Mouse (Mus musculus) megakaryocyte, embryonic 14.5 days (primary cell): ENCODE measurements around the gene Pcnx4. TPM values are rescaled to one million over a fixed set of nuclear protein-coding genes. Genes with fewer than 3 reads are reported as not detected.

Source experiments
- H3K27me3 ChIP-seq: replicated peaks from 2 replicates; pipeline ENCODE3; 2012; ENCODE audit warnings: inconsistent platforms
- H3K36me3 ChIP-seq: replicated peaks from 2 replicates; pipeline ENCODE3; 2012; ENCODE audit warnings: low read length, inconsistent platforms, mixed read lengths
- H3K4me1 ChIP-seq: 2 replicates; pipeline ENCODE4 v1.6.1; 2012; ENCODE audit warnings: inconsistent platforms
- H3K4me3 ChIP-seq: replicated peaks from 2 replicates; pipeline ENCODE3; 2012; ENCODE audit warnings: moderate library complexity, mild to moderate bottlenecking, inconsistent platforms
- H3K9me3 ChIP-seq: 2 replicates; pipeline ENCODE4 v1.6.1; 2012; ENCODE audit warnings: inconsistent platforms
- FLI1 ChIP-seq: IDR thresholded peaks from 2 replicates; pipeline ENCODE4 v1.6.1; 2012; ENCODE audit warnings: low read length, inconsistent platforms, mixed read lengths
- GATA1 ChIP-seq: IDR thresholded peaks from 3 replicates; pipeline ENCODE4 v1.6.1; 2012; ENCODE audit warnings: mixed read lengths, low read length, inconsistent platforms, borderline replicate concordance
- polyA plus RNA-seq: library from polyadenylated mRNA; stranded (reverse); fragments of >175 nt; gene quantifications from 2 replicates; pipeline ENCODE4 v1.2.3, GENCODE M21; 2012; ENCODE audit warnings: low replicate concordance; ENCODE audit not compliant: insufficient read depth

The Pcnx4 gene
- 0.63 and 1.5 TPM in 2 replicates for polyA plus RNA-seq

DNA sequence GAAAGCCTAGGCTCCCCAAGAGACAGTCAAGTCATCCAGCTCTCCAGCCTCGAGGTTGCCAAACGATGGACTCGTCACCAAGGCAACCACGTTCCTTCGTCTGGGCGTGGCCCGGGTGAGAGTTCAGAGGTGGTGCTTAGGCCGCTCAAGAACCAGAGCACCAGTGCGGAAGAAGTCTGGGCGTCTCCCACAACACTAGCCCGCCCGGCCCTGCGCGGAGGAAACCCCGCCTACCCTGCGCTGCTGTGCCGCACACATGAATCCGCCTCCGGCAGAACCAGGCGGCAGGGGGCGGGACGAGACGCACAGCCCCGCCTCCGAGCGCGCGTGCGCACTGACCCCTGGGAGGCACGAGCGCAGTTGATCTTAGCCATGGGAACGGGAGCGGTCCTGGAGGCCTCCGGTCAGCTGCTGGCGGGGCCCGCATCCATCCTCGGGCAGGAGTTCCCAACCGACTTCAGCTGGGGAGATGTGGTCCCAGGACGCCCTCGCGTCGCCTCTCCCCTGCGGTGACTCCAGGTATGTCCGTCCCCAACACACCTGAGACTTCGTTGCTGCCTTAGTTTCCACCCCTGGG lies at the start of gene Pcnx4:
TSS of gene Pcnx4 (plus strand) at position 363 of the 577 bp plus-strand sequence.
- no peaks in the 10 kb centered on the region for H3K9me3 ChIP-seq
- H3K4me1 ChIP-seq = peaks cover 38% of the 10 kb centered on the region
- TF ChIP-seq GATA1 (no peak), FLI1 (no peak)
- H3K27me3 ChIP-seq = no peaks in the 10 kb centered on the region
- H3K36me3 ChIP-seq = peaks cover 20% of the 10 kb centered on the region
- H3K4me3 ChIP-seq = peak within 1 kb of the TSS; percentile 97

DNA sequence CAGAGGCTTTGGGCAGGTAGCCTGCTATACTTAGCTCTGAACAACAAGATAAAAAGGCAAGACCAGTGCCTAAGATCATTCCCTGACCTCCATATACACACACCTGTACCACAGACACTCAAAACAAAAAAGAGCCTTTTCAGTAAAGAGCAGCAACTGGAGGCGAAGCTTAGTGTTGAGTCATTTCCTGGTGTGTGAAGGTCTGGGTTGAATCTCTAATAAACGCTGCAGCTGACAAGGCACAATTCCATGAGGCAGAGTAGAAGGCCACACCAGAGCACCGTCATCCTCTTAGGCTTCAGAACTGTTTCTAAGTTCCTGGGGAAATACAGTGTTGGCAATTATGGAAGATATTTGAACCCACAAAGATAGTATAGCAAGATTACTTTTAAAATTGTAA lies 48.7 kb upstream of the Pcnx4 start:
- TF ChIP-seq FLI1 (no peak), GATA1 (no peak)
- no peaks in the 10 kb centered on the region for H3K9me3 ChIP-seq
- H3K4me3 ChIP-seq = peak overlapping the region; percentile 74
- H3K27me3 ChIP-seq = no peaks in the 10 kb centered on the region
- peaks cover 60% of the 10 kb centered on the region for H3K4me1 ChIP-seq
- H3K36me3 ChIP-seq = no peaks in the 10 kb centered on the region

DNA sequence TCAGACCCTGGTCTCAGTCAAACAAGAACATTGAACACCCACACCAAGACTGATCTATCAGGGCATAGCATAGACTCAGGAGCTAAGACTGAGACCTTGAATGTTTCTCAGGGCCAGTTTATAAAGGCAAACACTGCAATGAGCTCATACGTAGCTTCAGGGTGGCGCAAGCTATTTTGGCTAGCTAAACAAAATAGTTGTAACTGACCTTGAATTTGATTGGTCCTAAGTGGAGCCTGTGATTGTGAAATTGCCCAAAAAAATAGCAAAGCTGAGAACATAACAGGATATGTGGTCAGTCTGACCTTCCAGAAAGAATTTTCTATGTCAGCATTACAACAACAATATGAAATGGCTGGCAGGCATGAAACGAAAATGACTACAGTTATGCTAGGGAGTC lies 46.2 kb upstream of the Pcnx4 start:
- Histone ChIP-seq H3K9me3 (no peaks in the 10 kb centered on the region), H3K4me3 (no peak overlapping the region), H3K27me3 (no peaks in the 10 kb centered on the region), H3K4me1 (peaks cover 72% of the 10 kb centered on the region), H3K36me3 (no peaks in the 10 kb centered on the region)
- no peak for TF ChIP-seq FLI1
- no peak for TF ChIP-seq GATA1

DNA sequence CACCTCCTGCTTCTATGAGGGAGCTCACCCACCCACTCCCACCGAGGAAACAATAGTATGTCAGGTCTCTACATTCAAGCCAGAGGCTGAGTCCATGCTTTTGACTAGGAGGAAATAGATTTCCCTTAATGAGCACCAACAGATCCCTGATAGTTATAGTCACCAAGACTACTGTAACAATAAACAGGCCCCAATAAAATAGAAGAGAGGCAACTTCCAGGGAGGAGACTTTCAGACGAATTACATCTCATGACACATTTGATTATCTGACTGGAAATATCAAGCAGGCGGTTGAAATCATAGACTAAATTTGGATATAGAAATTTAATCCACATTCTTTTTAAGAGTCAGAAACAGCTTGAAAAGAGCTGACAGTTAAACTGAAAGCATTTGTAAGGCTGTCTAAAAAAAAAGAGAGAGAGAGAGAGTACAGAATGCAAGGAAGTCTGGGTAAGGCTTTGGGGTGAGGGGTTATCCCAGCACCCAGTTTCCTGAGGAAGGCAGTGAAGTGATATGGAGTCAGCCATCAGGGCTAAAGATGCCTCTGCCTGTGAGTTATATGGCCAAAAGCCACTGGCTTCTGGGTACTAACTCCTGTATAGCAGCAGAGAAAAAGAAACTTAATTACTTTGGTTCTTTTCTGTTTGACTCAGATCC lies 45.0 kb upstream of the Pcnx4 start:
- H3K9me3 ChIP-seq = no peaks in the 10 kb centered on the region
- no peaks in the 10 kb centered on the region for H3K36me3 ChIP-seq
- no peak for TF ChIP-seq FLI1
- no peak for TF ChIP-seq GATA1

DNA sequence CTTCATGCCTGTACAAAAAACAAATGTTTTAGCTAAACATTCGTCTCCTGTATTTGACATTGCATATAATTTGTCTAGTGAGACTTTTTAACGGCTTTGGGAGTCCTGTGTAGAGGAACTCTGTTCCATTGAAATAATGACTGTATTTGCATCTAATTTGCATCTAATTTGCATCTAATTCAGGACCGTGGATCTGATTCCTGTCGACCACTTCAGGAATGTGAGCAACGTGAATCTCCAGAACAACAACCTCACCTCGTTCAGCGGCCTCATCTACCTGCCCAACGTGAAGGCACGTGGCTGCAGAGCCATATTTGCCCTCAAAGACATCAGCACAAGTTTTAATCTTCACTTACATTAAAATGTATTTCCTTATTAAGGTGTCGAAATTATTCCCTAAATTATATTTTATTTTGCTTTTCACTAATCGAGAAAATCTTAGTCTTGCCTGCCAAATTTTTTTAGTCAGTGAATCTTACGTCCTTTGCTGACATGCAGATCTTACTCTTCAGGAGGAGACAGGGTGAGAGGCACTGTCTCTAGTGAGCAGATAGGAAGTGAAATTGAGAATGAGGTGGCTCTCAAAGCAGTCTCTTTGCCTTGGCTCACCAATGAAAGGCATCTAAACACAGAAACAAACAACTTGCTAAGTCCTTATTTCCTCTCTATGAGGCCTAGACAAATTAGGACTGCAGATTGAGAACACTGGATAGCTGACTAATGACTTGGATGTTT lies 39.1 kb upstream of the Pcnx4 start:
- H3K36me3 ChIP-seq = no peaks in the 10 kb centered on the region
- peaks cover 23% of the 10 kb centered on the region for H3K4me1 ChIP-seq
- H3K4me3 ChIP-seq = no peak overlapping the region
- no peaks in the 10 kb centered on the region for H3K27me3 ChIP-seq
- H3K9me3 ChIP-seq = no peaks in the 10 kb centered on the region
- TF ChIP-seq FLI1 (no peak), GATA1 (no peak)

More for the DNA sequence above, 45.0 kb upstream of the Pcnx4 start:
- H3K4me3 ChIP-seq = peak overlapping the region; percentile 77
- peaks cover 68% of the 10 kb centered on the region for H3K4me1 ChIP-seq
- H3K27me3 ChIP-seq = no peaks in the 10 kb centered on the region

DNA sequence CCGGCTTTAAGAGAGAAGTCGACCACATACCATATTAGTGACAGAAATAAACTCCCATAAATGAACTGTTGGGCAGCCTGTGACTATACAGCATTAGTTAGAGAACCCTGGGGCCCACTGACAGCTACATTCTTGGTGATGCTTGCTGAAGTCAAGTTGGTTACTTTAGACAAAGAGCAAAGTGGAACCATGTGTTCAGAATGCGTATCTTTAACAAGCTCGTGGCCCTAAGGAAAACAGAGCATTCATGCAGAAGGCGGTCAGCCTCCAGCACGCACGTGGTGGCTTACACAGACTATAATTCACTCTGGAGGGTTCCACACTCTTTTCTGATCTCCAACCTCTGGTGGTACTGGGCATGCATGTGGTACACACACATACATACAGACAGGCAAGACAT lies 26.6 kb upstream of the Pcnx4 start:
- H3K4me3 ChIP-seq = no peak overlapping the region
- no peaks in the 10 kb centered on the region for H3K9me3 ChIP-seq
- no peaks in the 10 kb centered on the region for H3K36me3 ChIP-seq
- peaks cover 5% of the 10 kb centered on the region for H3K4me1 ChIP-seq
- H3K27me3 ChIP-seq = peaks cover 1% of the 10 kb centered on the region
- TF ChIP-seq FLI1 = no peak
- no peak for TF ChIP-seq GATA1

DNA sequence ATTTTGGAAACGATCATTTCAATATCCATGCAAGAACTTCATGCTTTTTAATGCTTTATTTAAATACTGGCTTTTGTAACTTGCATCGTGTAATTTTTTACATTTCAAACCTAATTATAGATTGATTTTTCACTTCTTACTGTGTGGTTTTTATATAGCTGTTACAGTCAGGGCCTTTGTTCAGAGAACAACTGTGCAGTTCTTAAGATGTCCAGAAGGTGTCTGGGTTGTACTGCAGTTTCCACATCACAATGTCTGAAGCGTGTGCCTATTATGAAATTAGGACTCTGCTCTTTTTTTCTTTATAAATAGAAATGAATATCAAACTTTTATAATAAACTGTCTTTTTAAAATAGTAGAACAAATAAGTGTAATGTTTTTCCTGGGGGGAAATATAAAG lies 20.7 kb upstream of the Pcnx4 start:
- H3K27me3 ChIP-seq = no peaks in the 10 kb centered on the region
- peaks cover 9% of the 10 kb centered on the region for H3K4me1 ChIP-seq
- H3K4me3 ChIP-seq = no peak overlapping the region
- H3K9me3 ChIP-seq = no peaks in the 10 kb centered on the region
- no peaks in the 10 kb centered on the region for H3K36me3 ChIP-seq
- TF ChIP-seq GATA1 = no peak
- TF ChIP-seq FLI1 = no peak

DNA sequence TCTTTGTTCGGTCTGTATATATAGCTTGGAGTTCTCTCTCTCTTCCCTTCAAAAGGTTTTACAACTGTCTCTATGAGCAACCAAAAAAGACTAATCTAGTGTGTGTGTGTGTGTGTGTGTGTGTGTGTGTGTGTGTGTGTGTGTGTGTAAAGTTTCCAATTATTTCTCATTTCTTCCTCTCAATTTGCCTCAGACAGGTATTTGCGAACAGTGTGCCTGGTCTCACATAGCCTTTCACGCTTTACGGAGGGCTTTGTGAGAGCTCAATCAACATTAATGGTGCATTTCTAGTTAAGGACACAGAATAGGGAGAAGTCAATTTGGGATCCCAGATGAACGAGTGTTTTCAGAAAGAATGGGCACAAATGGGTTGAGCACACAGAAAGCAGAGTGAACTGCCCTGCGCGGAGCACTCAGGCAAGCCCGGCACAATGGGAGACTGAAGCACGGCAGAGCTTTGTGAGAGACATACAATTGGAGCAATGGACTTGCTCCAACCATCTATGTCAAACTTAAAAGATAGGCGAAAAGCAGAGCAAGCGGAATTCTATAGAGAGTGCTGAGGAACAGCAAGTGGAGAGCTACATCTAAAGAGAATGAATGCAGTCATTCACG lies 18.0 kb upstream of the Pcnx4 start:
- Histone ChIP-seq H3K4me3 (no peak overlapping the region), H3K9me3 (no peaks in the 10 kb centered on the region), H3K36me3 (no peaks in the 10 kb centered on the region), H3K27me3 (no peaks in the 10 kb centered on the region), H3K4me1 (peaks cover 9% of the 10 kb centered on the region)
- TF ChIP-seq FLI1 = no peak
- no peak for TF ChIP-seq GATA1

DNA sequence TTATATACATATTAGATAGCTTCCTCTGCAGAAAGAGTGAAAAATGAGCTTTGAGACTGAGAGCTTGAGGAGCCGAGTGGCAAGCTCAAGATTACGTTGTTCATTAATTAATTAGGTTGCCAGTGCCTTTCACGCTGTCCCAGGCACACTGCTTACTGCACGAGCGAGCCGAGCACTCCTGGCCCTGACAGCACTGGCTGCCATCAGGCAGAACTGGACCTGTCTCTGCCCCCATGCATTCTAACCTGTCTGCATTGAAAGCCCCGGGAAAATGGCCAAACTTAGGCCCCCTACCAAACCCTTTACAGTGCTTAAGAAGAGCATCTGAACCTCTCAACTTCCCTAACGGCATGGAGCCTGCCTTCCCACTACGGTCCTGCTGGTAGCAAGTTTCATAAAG lies 16.8 kb upstream of the Pcnx4 start:
- no peaks in the 10 kb centered on the region for H3K27me3 ChIP-seq
- no peaks in the 10 kb centered on the region for H3K36me3 ChIP-seq
- no peaks in the 10 kb centered on the region for H3K9me3 ChIP-seq
- peaks cover 6% of the 10 kb centered on the region for H3K4me1 ChIP-seq
- H3K4me3 ChIP-seq = no peak overlapping the region
- no peak for TF ChIP-seq GATA1
- TF ChIP-seq FLI1 = no peak

DNA sequence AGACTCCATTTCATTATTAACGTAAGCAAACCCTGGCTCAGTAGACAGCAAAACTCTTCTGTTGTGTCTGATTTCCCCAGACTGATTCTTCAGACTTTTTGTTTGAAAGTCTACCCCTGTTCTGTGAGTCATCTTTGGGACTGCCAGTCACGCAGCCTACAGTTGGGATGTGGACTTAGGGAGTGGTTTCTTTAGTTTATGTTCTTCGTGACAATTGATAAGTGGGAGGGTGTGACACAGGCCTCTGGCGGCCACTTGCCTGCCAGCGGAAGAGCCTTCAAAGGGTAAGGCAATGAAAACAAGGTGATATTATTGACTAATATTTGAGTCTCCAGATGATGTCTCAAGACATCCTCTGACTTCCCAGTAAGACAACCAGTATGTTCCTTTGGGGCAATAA lies 16.3 kb upstream of the Pcnx4 start:
- Histone ChIP-seq H3K9me3 (no peaks in the 10 kb centered on the region), H3K36me3 (no peaks in the 10 kb centered on the region), H3K4me1 (peaks cover 2% of the 10 kb centered on the region), H3K4me3 (no peak overlapping the region), H3K27me3 (no peaks in the 10 kb centered on the region)
- TF ChIP-seq FLI1 (no peak), GATA1 (no peak)
